Mouse (Mus musculus) ES-Bruce4 (cell line): Measurements from ENCODE around the gene Acsl3.

Source experiments
- CTCF ChIP-seq: IDR thresholded peaks from one replicate; pipeline ENCODE4 v1.8.1; 2011; ENCODE audit warnings: low read depth, low read length
- EP300 ChIP-seq: IDR thresholded peaks from 2 replicates; pipeline ENCODE4 v1.6.1; 2011; ENCODE audit warnings: low read depth, low read length; ENCODE audit not compliant: insufficient read depth
- POLR2A ChIP-seq: IDR thresholded peaks from one replicate; pipeline ENCODE4 v1.8.1; 2011; ENCODE audit warnings: low read length; ENCODE audit not compliant: insufficient read depth

DNA sequence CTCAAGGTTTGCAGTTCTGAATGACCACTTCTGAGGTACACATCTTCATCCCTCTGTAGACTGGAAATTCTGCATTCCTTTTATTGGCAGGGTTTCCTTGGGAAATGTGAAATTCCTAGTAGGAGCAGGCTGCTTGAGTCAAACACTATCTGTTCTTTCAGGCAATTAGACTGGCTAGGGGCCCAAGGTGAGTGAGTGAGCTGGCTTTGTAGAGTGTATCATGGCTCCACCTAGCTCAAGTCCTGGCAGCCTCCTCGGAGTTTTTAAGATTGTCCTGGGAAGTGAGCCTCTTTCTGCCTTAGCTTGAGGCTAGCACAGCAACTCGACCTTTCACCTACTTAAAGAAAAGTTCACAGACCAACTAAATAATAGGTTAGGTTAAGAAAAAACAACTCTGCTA, 1.2 kb upstream of the Acsl3 start:
- TF ChIP-seq CTCF: no peak
- TF ChIP-seq POLR2A: no peak
- TF ChIP-seq EP300: no peak
